Mouse (Mus musculus) forebrain, embryonic 13.5 days (tissue): ENCODE measurements at regions not wholly inside any gene's neighbourhood (a gene's known extent, or its start where the extent isn't known, plus 50 kb on each side); places are given as distances from the start of the nearest gene placed in this dataset.

Experiments used
- ATAC-seq: fragments of 200-750 bp; cut with Nextera tagmentation; 2 replicates; pipeline ENCODE4 v1.8.0; 2017
- H3K27ac ChIP-seq: fragments of 300-500 bp; sonication (generic); 2 replicates; pipeline ENCODE4 v1.5.1; 2015; ENCODE audit warnings: inconsistent platforms, mild to moderate bottlenecking, moderate library complexity
- H3K27me3 ChIP-seq: fragments of 300-500 bp; sonication (generic); 2 replicates; pipeline ENCODE4 v1.6.1; 2015; ENCODE audit warnings: mild to moderate bottlenecking, inconsistent platforms
- H3K36me3 ChIP-seq: fragments of 300-500 bp; sonication (generic); 2 replicates; pipeline ENCODE4 v1.6.1; 2015; ENCODE audit warnings: mild to moderate bottlenecking, inconsistent platforms; ENCODE audit not compliant: poor library complexity, severe bottlenecking
- H3K4me1 ChIP-seq: fragments of 300-500 bp; sonication (generic); 2 replicates; pipeline ENCODE4 v1.6.1; 2015; ENCODE audit warnings: inconsistent platforms
- H3K4me2 ChIP-seq: fragments of 300-500 bp; sonication (generic); 2 replicates; pipeline ENCODE4 v1.6.1; 2015; ENCODE audit warnings: inconsistent platforms, mild to moderate bottlenecking, moderate library complexity
- H3K4me3 ChIP-seq: fragments of 300-500 bp; sonication (generic); 2 replicates; pipeline ENCODE4 v1.5.1; 2015; ENCODE audit warnings: mild to moderate bottlenecking, inconsistent platforms
- H3K9ac ChIP-seq: fragments of 300-500 bp; sonication (generic); 2 replicates; pipeline ENCODE4 v1.6.1; 2015; ENCODE audit warnings: mild to moderate bottlenecking, inconsistent platforms
- H3K9me3 ChIP-seq: fragments of 300-500 bp; sonication (generic); replicated peaks from 2 replicates; pipeline ENCODE4 v1.6.1; 2016; ENCODE audit warnings: inconsistent platforms
- WGBS: fragments of 180-500 bp; shearing (Covaris S2); methylation state at CpG from one replicate; pipeline ENCODE4 v1.1.7; 2015; 5-methylcytosine and 5-hydroxymethylcytosine counted together

- H3K4me3 ChIP-seq, result no peak overlapping the region
- H3K9ac ChIP-seq, result no peak overlapping the region
- ATAC-seq, result no peak
- H3K4me2 ChIP-seq, result no peak overlapping the region
- H3K27me3 ChIP-seq, result peaks cover 11% of the 10 kb centered on the region; the same call in 1 of the 2 replicates
- H3K4me1 ChIP-seq, result peaks cover 22% of the 10 kb centered on the region
- no peak overlapping the region for H3K27ac ChIP-seq
- H3K36me3 ChIP-seq, result no peaks in the 10 kb centered on the region
- no peaks in the 10 kb centered on the region for H3K9me3 ChIP-seq
- WGBS, result 90% methylated on average over 7 of the region's 7 CpGs
These were observed 140.6 kb upstream of the Zfp703 start for GRCm38 (mm10) chr8:26836552-26836951.

- no peak overlapping the region for H3K4me3 ChIP-seq
- no peak overlapping the region for H3K9ac ChIP-seq
- peaks cover 8% of the 10 kb centered on the region; the same call in 1 of the 2 replicates for H3K27me3 ChIP-seq
- no peaks in the 10 kb centered on the region for H3K36me3 ChIP-seq
- ATAC-seq, result no peak
- H3K9me3 ChIP-seq, result no peaks in the 10 kb centered on the region
- H3K27ac ChIP-seq, result no peak overlapping the region
- H3K4me2 ChIP-seq, result no peak overlapping the region
- H3K4me1 ChIP-seq, result peaks cover 10% of the 10 kb centered on the region
- 48% methylated on average over 2 of the region's 2 CpGs for WGBS
These were observed 136.8 kb upstream of the Zfp703 start for GRCm38 (mm10) chr8:26840286-26840685.

GRCm38 (mm10) chr8:26840745-26841680, 136.1 kb upstream of the Zfp703 start:
- 66% methylated on average over 12 of the region's 12 CpGs for WGBS
- no peak for ATAC-seq
- Histone ChIP-seq H3K9me3 (no peaks in the 10 kb centered on the region), H3K27ac (no peak overlapping the region), H3K4me2 (no peak overlapping the region), H3K4me1 (peaks cover 10% of the 10 kb centered on the region), H3K4me3 (no peak overlapping the region), H3K36me3 (no peaks in the 10 kb centered on the region), H3K27me3 (0 out of 2 replicates have a peak, but pooled peaks cover 6% of the 10 kb centered on the region), H3K9ac (no peak overlapping the region)

GRCm38 (mm10) chr8:26843714-26844113, 133.4 kb upstream of the Zfp703 start:
- Histone ChIP-seq H3K36me3 (no peaks in the 10 kb centered on the region), H3K4me1 (peaks cover 10% of the 10 kb centered on the region), H3K9ac (no peak overlapping the region), H3K4me2 (no peak overlapping the region), H3K27ac (no peak overlapping the region), H3K9me3 (no peaks in the 10 kb centered on the region), H3K4me3 (no peak overlapping the region), H3K27me3 (no peaks in the 10 kb centered on the region)
- 68% methylated on average over 6 of the region's 6 CpGs for WGBS
- ATAC-seq, result no peak

- Histone ChIP-seq H3K4me3 (no peak overlapping the region), H3K9me3 (no peaks in the 10 kb centered on the region), H3K9ac (no peak overlapping the region), H3K4me1 (peaks cover 10% of the 10 kb centered on the region), H3K36me3 (no peaks in the 10 kb centered on the region), H3K27ac (no peak overlapping the region), H3K27me3 (no peaks in the 10 kb centered on the region), H3K4me2 (no peak overlapping the region)
- ATAC-seq, result no peak
- 84% methylated on average over 8 of the region's 8 CpGs for WGBS
These were observed 132.9 kb upstream of the Zfp703 start for GRCm38 (mm10) chr8:26844132-26844808.

- no peak overlapping the region for H3K27ac ChIP-seq
- H3K4me3 ChIP-seq, result no peak overlapping the region
- WGBS, result 93% methylated on average over 6 of the region's 6 CpGs
- H3K4me1 ChIP-seq, result peaks cover 10% of the 10 kb centered on the region
- H3K9me3 ChIP-seq, result no peaks in the 10 kb centered on the region
- no peaks in the 10 kb centered on the region for H3K36me3 ChIP-seq
- ATAC-seq, result no peak
- no peaks in the 10 kb centered on the region for H3K27me3 ChIP-seq
- no peak overlapping the region for H3K4me2 ChIP-seq
- H3K9ac ChIP-seq, result no peak overlapping the region
These were observed 132.3 kb upstream of the Zfp703 start for GRCm38 (mm10) chr8:26844809-26845143.

GRCm38 (mm10) chr8:26845481-26846194, 131.5 kb upstream of the Zfp703 start:
- Histone ChIP-seq H3K4me2 (no peak overlapping the region), H3K27me3 (no peaks in the 10 kb centered on the region), H3K27ac (no peak overlapping the region), H3K9ac (no peak overlapping the region), H3K9me3 (no peaks in the 10 kb centered on the region), H3K4me1 (peaks cover 5% of the 10 kb centered on the region), H3K36me3 (no peaks in the 10 kb centered on the region), H3K4me3 (no peak overlapping the region)
- WGBS, result 55% methylated on average over 11 of the region's 11 CpGs
- ATAC-seq, result no peak

GRCm38 (mm10) chr8:26847009-26847408, 130.1 kb upstream of the Zfp703 start:
- Histone ChIP-seq H3K4me1 (no peaks in the 10 kb centered on the region), H3K27me3 (no peaks in the 10 kb centered on the region), H3K9ac (no peak overlapping the region), H3K4me2 (no peak overlapping the region), H3K4me3 (no peak overlapping the region), H3K27ac (no peak overlapping the region), H3K9me3 (no peaks in the 10 kb centered on the region), H3K36me3 (no peaks in the 10 kb centered on the region)
- ATAC-seq, result no peak
- 89% methylated on average over 9 of the region's 9 CpGs for WGBS

- H3K4me2 ChIP-seq, result no peak overlapping the region
- ATAC-seq, result no peak
- H3K27ac ChIP-seq, result no peak overlapping the region
- no peaks in the 10 kb centered on the region for H3K27me3 ChIP-seq
- 87% methylated on average over 17 of the region's 17 CpGs for WGBS
- no peaks in the 10 kb centered on the region for H3K9me3 ChIP-seq
- H3K36me3 ChIP-seq, result no peaks in the 10 kb centered on the region
- no peak overlapping the region for H3K9ac ChIP-seq
- no peaks in the 10 kb centered on the region for H3K4me1 ChIP-seq
- no peak overlapping the region for H3K4me3 ChIP-seq
These were observed 128.9 kb upstream of the Zfp703 start for GRCm38 (mm10) chr8:26848098-26848772.

- no peak overlapping the region for H3K4me2 ChIP-seq
- no peaks in the 10 kb centered on the region for H3K4me1 ChIP-seq
- no peak overlapping the region for H3K27ac ChIP-seq
- ATAC-seq, result no peak
- H3K9me3 ChIP-seq, result no peaks in the 10 kb centered on the region
- H3K9ac ChIP-seq, result no peak overlapping the region
- WGBS, result 87% methylated on average over 19 of the region's 19 CpGs
- no peaks in the 10 kb centered on the region for H3K36me3 ChIP-seq
- no peak overlapping the region for H3K4me3 ChIP-seq
- no peaks in the 10 kb centered on the region for H3K27me3 ChIP-seq
These were observed 128.0 kb upstream of the Zfp703 start for GRCm38 (mm10) chr8:26848955-26849684.
